Mouse (Mus musculus): ENCODE data around the gene Zbtb46. TPM values are rescaled to one million over a fixed set of nuclear protein-coding genes. Genes with fewer than 3 reads are reported as not detected.

Gene Zbtb46
- polyA plus RNA-seq, 1 experiment from 2014 or later, result 9.1 TPM

DNA sequence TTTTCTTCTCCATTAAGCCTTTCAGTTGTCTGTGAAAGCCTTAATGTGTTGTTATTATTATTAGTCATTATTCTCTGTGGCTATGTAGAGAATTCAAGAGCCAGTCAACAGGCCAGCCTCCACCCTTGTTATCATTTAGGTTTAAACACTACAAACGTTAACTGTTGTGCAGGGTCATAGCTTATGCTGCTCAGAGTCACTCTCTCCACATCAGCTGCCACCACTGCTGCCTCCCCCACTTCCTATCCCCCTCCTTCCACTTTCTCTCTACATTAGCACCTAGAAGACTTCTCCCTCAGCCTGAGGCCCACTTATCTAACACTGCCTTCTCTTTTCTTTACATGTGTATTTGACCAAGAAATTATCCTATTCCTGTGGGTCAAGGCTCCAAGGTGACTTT is 57.7 kb downstream of the Zbtb46 start:
- H3K27me3 ChIP-seq (replicated peaks; ENCODE audit: control insufficient read depth, insufficient read depth, low read length), result no peaks in the 10 kb centered on the region
- H3K9ac ChIP-seq (ENCODE audit: low read length), result no peak overlapping the region
- H3K9me3 ChIP-seq (ENCODE audit: control insufficient read depth, low read length), result no peaks in the 10 kb centered on the region
- WGBS, result 21% methylated on average over 1 of the region's 1 CpGs
- DNase-seq (ENCODE audit: low spot score) (no peak), ATAC-seq (replicated peaks; ENCODE audit: low FRiP score, low TSS enrichment, low read depth) (no peak)
- H3K4me1 ChIP-seq (replicated peaks; ENCODE audit: control insufficient read depth, insufficient read depth, low read length), result no peaks in the 10 kb centered on the region
- no peak overlapping the region for H3K27ac ChIP-seq (ENCODE audit: low read depth)
- no peak overlapping the region for H3K4me3 ChIP-seq (ENCODE audit: low read depth, low read length)
- no peak overlapping the region for H3K4me2 ChIP-seq (ENCODE audit: low read length)
- no peaks in the 10 kb centered on the region for H3K36me3 ChIP-seq (ENCODE audit: control insufficient read depth, insufficient read depth, low read length)

DNA sequence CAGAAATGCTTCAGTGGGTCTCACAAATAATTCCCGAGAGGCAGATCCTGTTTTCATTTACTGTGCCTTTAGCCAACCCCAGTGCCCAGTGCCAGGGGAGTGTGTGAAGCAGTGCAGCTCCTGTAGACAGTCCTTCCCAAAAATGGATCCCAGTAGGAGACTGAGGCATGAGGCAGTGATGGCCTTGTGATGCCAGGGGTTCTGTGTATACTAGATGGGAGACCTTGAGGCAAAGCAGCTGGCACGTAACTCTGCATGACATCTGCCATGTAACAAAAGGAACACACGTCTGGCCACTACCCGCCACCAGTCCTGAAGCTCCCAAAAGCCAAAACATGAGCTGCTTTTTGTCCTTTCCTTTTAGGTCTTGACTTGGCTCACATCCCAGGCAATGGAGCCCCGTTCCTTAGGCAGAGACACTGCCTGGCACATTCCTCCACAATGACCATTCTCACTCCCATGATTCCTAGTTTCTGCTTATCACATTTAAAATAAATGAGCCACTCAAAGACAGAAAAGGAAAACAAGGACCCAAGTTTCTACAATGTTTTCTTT is 61.9 kb downstream of the Zbtb46 start:
- WGBS, result 79% methylated on average over 5 of the region's 5 CpGs
- no peak overlapping the region for H3K9ac ChIP-seq (ENCODE audit: low read length)

DNA sequence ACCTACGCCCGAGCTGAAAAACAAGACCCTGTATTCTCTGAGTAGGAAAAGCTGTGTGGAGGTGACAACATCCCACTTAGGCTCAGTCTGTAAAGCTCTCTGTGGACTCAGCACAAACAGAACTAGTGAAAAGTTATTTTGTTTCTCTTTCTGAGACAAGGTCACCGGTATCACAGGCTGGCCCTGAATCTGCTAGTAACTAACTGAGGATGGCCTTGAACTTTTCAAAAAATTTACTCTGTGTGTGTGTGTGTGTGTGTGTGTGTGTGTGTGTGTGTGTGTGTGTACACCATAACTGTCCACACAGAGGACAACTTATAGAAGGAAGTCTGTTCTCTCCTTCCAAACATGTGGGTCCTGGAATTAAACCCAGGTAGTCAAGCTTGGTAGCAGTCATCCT is 65.1 kb downstream of the Zbtb46 start:
- Histone ChIP-seq H3K4me3 (ENCODE audit: low read depth, low read length) (no peak overlapping the region), H3K36me3 (ENCODE audit: control insufficient read depth, insufficient read depth, low read length) (peaks cover 30% of the 10 kb centered on the region), H3K4me2 (ENCODE audit: low read length) (no peak overlapping the region), H3K9ac (ENCODE audit: low read length) (no peak overlapping the region), H3K4me1 (replicated peaks; ENCODE audit: control insufficient read depth, insufficient read depth, low read length) (no peaks in the 10 kb centered on the region), H3K27ac (ENCODE audit: low read depth) (no peak overlapping the region), H3K27me3 (replicated peaks; ENCODE audit: control insufficient read depth, insufficient read depth, low read length) (no peaks in the 10 kb centered on the region), H3K9me3 (ENCODE audit: control insufficient read depth, low read length) (no peaks in the 10 kb centered on the region)
- 93% methylated on average over 3 of the region's 3 CpGs for WGBS
- DNase-seq (ENCODE audit: low spot score), result no peak
- ATAC-seq (replicated peaks; ENCODE audit: low FRiP score, low TSS enrichment, low read depth), result no peak

More for the DNA sequence above, 61.9 kb downstream of the Zbtb46 start:
- H3K4me2 ChIP-seq (ENCODE audit: low read length), result no peak overlapping the region
- no peak overlapping the region for H3K4me3 ChIP-seq (ENCODE audit: low read depth, low read length)
- H3K4me1 ChIP-seq (replicated peaks; ENCODE audit: control insufficient read depth, insufficient read depth, low read length), result no peaks in the 10 kb centered on the region
- ATAC-seq (replicated peaks; ENCODE audit: low FRiP score, low TSS enrichment, low read depth) (no peak), DNase-seq (ENCODE audit: low spot score) (no peak)
- H3K27ac ChIP-seq (ENCODE audit: low read depth), result no peak overlapping the region
- H3K27me3 ChIP-seq (replicated peaks; ENCODE audit: control insufficient read depth, insufficient read depth, low read length), result no peaks in the 10 kb centered on the region
- H3K9me3 ChIP-seq (ENCODE audit: control insufficient read depth, low read length), result no peaks in the 10 kb centered on the region
- peaks cover 5% of the 10 kb centered on the region; the same call in 1 of the 2 replicates for H3K36me3 ChIP-seq (ENCODE audit: control insufficient read depth, insufficient read depth, low read length)

DNA sequence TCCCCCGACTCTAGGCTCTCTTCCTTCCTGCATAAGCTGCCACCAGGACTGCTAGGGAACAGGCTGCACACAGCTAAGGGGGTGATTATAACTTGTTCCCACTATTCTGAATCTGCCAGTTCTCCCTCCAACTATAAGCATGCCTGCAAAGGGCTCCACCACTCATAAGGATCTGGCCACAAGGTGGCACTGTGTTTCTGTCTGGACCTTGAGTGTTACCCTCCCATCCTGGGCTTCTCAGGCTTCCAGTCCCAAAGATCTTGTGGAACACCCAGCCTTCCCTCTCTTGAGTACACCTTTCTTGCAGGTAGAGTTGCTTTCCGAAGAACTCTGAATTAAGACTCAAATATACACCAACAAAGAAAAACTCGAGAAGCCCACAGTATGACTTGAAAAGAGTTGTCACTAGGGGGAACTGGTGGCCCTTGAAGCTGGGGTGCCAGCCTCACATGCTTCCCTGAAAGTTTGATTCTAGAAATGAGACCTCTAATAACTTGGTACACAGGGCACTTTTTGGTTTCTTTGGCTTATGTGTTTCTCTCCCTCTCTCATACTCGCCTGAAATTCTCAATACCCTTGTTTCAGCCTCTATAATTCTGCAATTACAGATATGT is 66.5 kb downstream of the Zbtb46 start:
- WGBS, result 39% methylated on average over 4 of the region's 4 CpGs
- H3K27me3 ChIP-seq (replicated peaks; ENCODE audit: control insufficient read depth, insufficient read depth, low read length), result no peaks in the 10 kb centered on the region
- H3K9me3 ChIP-seq (ENCODE audit: control insufficient read depth, low read length), result no peaks in the 10 kb centered on the region
- DNase-seq (ENCODE audit: low spot score) (peak; percentile 91), ATAC-seq (replicated peaks; ENCODE audit: low FRiP score, low TSS enrichment, low read depth) (peak; percentile 59; the same call in 1 of the 2 replicates)
- H3K36me3 ChIP-seq (ENCODE audit: control insufficient read depth, insufficient read depth, low read length), result peaks cover 30% of the 10 kb centered on the region
- no peak overlapping the region for H3K4me2 ChIP-seq (ENCODE audit: low read length)
- H3K27ac ChIP-seq (ENCODE audit: low read depth), result no peak overlapping the region
- no peak overlapping the region for H3K9ac ChIP-seq (ENCODE audit: low read length)
- H3K4me3 ChIP-seq (ENCODE audit: low read depth, low read length), result no peak overlapping the region
- H3K4me1 ChIP-seq (replicated peaks; ENCODE audit: control insufficient read depth, insufficient read depth, low read length), result no peaks in the 10 kb centered on the region

DNA sequence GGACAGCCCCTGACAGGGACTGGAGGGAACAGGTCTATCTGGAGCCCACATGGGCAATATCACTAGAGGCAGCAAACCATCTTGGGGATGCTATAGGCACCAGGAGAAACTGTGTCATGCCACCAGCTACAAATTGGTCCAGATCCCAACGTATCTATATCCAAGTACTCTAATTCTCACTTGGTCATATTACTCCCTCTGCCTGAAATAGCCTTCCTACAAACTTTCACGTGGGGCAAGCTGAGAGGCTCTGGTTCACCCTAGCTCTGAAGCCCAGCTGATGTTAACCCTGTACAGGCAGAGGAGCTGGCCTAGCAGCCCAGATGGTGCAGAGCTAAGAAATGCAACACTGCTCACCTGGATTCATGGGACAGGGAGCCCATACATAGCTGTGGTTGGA is 67.7 kb downstream of the Zbtb46 start:
- H3K9ac ChIP-seq (ENCODE audit: low read length), result no peak overlapping the region
- H3K9me3 ChIP-seq (ENCODE audit: control insufficient read depth, low read length), result no peaks in the 10 kb centered on the region
- no peak overlapping the region for H3K27ac ChIP-seq (ENCODE audit: low read depth)
- H3K4me1 ChIP-seq (replicated peaks; ENCODE audit: control insufficient read depth, insufficient read depth, low read length), result no peaks in the 10 kb centered on the region
- WGBS, result 67% methylated on average over 2 of the region's 2 CpGs
- DNase-seq (ENCODE audit: low spot score) (no peak), ATAC-seq (replicated peaks; ENCODE audit: low FRiP score, low TSS enrichment, low read depth) (no peak)
- no peak overlapping the region for H3K4me2 ChIP-seq (ENCODE audit: low read length)
- no peaks in the 10 kb centered on the region for H3K27me3 ChIP-seq (replicated peaks; ENCODE audit: control insufficient read depth, insufficient read depth, low read length)
- no peak overlapping the region for H3K4me3 ChIP-seq (ENCODE audit: low read depth, low read length)
- H3K36me3 ChIP-seq (ENCODE audit: control insufficient read depth, insufficient read depth, low read length), result peaks cover 39% of the 10 kb centered on the region

DNA sequence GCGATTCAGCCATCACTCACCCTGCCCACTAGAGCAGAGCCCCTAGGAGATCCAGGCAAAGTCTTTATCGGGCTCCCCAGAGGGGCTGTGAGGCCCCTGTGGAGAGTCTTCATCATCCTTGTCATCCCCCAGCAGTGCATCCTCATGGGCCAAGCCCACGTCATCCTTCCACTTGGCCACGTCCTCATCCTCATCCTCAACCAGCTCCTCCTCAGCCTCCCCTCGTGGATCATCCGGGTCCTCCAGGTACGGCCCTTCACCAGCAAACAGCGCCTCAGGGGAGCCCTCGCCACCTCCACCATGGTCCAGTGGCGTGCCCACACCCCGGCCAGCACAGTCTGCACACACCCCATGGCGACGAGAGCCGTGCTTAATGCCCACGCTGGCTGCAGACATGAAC is 68.2 kb downstream of the Zbtb46 start:
- Histone ChIP-seq H3K4me3 (ENCODE audit: low read depth, low read length) (no peak overlapping the region), H3K27ac (ENCODE audit: low read depth) (no peak overlapping the region), H3K36me3 (ENCODE audit: control insufficient read depth, insufficient read depth, low read length) (peaks cover 43% of the 10 kb centered on the region), H3K4me2 (ENCODE audit: low read length) (no peak overlapping the region), H3K9ac (ENCODE audit: low read length) (no peak overlapping the region), H3K4me1 (replicated peaks; ENCODE audit: control insufficient read depth, insufficient read depth, low read length) (no peaks in the 10 kb centered on the region), H3K9me3 (ENCODE audit: control insufficient read depth, low read length) (no peaks in the 10 kb centered on the region), H3K27me3 (replicated peaks; ENCODE audit: control insufficient read depth, insufficient read depth, low read length) (no peaks in the 10 kb centered on the region)
- no peak for DNase-seq (ENCODE audit: low spot score)
- WGBS, result 90% methylated on average over 15 of the region's 15 CpGs
- ATAC-seq (replicated peaks; ENCODE audit: low FRiP score, low TSS enrichment, low read depth), result no peak

DNA sequence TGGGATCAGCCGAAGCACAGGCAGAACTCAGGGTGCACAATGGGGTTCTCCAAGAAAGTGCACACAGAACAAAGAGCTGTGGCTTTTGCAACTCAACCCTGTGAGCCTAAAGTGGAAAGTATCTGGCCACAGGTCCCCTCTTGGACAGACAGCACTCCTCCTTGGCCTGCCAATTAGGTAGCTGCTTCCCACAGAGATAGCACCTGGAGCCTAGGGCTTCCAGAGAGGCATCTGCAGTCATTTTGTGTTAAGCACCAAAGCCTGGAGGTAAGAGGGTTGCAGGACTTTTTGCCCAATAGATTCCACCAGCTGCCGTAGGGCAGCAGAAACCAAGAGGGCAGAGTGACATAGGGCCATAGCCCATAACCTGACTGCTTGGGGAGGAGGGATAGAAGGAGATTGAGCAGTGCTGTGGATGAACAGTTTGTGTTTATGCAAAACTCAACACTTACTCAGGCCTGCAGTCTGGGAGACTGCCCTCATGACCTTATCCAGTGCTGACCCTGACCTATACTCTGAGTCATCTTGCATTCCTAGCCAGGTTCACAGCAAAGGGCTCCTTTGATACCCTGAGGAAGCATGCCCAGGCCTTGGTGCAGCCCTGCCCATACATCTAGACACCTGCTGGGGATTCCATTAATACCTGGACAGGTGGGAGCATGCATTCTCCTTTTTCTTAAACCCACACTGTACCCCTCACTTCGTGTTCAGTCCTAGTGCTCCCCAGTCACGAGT is 68.9 kb downstream of the Zbtb46 start:
- H3K4me2 ChIP-seq (ENCODE audit: low read length), result no peak overlapping the region
- 70% methylated on average over 4 of the region's 4 CpGs for WGBS
- peaks cover 45% of the 10 kb centered on the region for H3K36me3 ChIP-seq (ENCODE audit: control insufficient read depth, insufficient read depth, low read length)
- no peak overlapping the region for H3K9ac ChIP-seq (ENCODE audit: low read length)
- no peaks in the 10 kb centered on the region for H3K27me3 ChIP-seq (replicated peaks; ENCODE audit: control insufficient read depth, insufficient read depth, low read length)
- ATAC-seq (replicated peaks; ENCODE audit: low FRiP score, low TSS enrichment, low read depth), result no peak
- H3K4me1 ChIP-seq (replicated peaks; ENCODE audit: control insufficient read depth, insufficient read depth, low read length), result no peaks in the 10 kb centered on the region
- H3K9me3 ChIP-seq (ENCODE audit: control insufficient read depth, low read length), result no peaks in the 10 kb centered on the region
- no peak overlapping the region for H3K27ac ChIP-seq (ENCODE audit: low read depth)
- no peak for DNase-seq (ENCODE audit: low spot score)
- no peak overlapping the region for H3K4me3 ChIP-seq (ENCODE audit: low read depth, low read length)

DNA sequence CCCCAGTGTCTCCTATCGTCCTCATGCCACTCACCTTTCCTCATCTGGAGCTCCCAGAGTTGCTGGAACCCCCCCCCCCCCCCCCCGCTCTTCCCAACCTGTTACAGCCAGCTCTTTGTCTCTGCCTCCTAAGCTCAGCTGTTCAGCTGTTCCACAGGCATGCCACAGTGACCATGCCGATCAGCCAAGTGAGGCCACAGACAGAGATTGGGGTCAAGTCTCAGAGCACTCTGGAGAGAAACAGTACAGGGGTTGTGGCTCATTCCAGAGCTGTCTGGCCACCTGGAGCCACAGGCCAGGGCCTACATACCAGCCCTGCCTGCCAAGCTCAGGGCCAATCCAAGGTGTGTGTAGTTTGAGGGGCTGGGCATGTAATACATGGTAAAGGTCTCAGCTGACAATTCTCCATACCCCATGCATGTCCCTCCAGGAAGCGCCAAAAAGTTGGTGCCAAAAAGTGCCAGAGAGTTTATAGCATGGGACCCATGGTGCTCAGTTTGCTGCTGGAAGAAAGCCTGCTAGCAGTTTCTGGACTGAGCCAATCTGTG is 72.5 kb downstream of the Zbtb46 start:
- H3K9ac ChIP-seq (ENCODE audit: low read length), result no peak overlapping the region
- WGBS, result 70% methylated on average over 4 of the region's 4 CpGs
- ATAC-seq (replicated peaks; ENCODE audit: low FRiP score, low TSS enrichment, low read depth) (no peak), DNase-seq (ENCODE audit: low spot score) (no peak)
- no peak overlapping the region for H3K4me2 ChIP-seq (ENCODE audit: low read length)
- H3K27me3 ChIP-seq (replicated peaks; ENCODE audit: control insufficient read depth, insufficient read depth, low read length), result no peaks in the 10 kb centered on the region
- H3K27ac ChIP-seq (ENCODE audit: low read depth), result no peak overlapping the region
- no peaks in the 10 kb centered on the region for H3K4me1 ChIP-seq (replicated peaks; ENCODE audit: control insufficient read depth, insufficient read depth, low read length)
- no peak overlapping the region for H3K4me3 ChIP-seq (ENCODE audit: low read depth, low read length)
- no peaks in the 10 kb centered on the region for H3K9me3 ChIP-seq (ENCODE audit: control insufficient read depth, low read length)
- peaks cover 66% of the 10 kb centered on the region for H3K36me3 ChIP-seq (ENCODE audit: control insufficient read depth, insufficient read depth, low read length)

All from intestine, embryonic 14.5 days (tissue).